Mouse (Mus musculus) CH12.LX (cell line): Measurements from ENCODE around the gene Lamtor2. TPM values are rescaled to one million over a fixed set of nuclear protein-coding genes. Genes with fewer than 3 reads are reported as not detected.

Source experiments
- DNase-seq: peaks from one replicate; pipeline ENCODE4 v3.0.0-alpha.2; 2013; ENCODE audit errors: extremely low read depth
- H3K27ac ChIP-seq: 2 replicates; pipeline ENCODE4 v1.5.1; 2012; ENCODE audit warnings: low read depth, mild to moderate bottlenecking, control low read depth, moderate library complexity; ENCODE audit not compliant: insufficient read depth
- H3K27me3 ChIP-seq: replicated peaks from 2 replicates; pipeline ENCODE3; 2012; ENCODE audit warnings: inconsistent platforms
- H3K36me3 ChIP-seq, 2 experiments: replicated peaks in 1 of 2; 2 replicates each; pipeline versions ENCODE3 to v1.6.1; 2012; ENCODE audit warnings: inconsistent platforms in 1 of 2, low read length in 1 of 2, mild to moderate bottlenecking in 1 of 2, mixed read lengths in 1 of 2, moderate library complexity in 1 of 2; ENCODE audit not compliant: control insufficient read depth in 1 of 2, insufficient read depth in 1 of 2
- H3K4me1 ChIP-seq, 2 experiments: 2 replicates each; pipeline ENCODE4 v1.6.1; 2012; ENCODE audit warnings: inconsistent platforms in 1 of 2, moderate library complexity in 1 of 2; ENCODE audit not compliant: insufficient read depth in 2 of 2, control insufficient read depth in 1 of 2
- H3K4me2 ChIP-seq: 2 replicates; pipeline ENCODE4 v1.6.1; 2012; ENCODE audit warnings: low read depth, mild to moderate bottlenecking, control low read depth; ENCODE audit not compliant: poor library complexity, insufficient read depth, severe bottlenecking
- H3K4me3 ChIP-seq, 3 experiments: fragments of 150-350 bp in 1 of 3; sonication (generic) in 1 of 3; replicated peaks in 1 of 3; 2 replicates each; pipeline versions ENCODE3 to v1.5.1; 2011 to 2012; ENCODE audit warnings: low read depth in 2 of 3, low read length in 2 of 3, mild to moderate bottlenecking in 2 of 3, moderate library complexity in 2 of 3, control low read depth in 1 of 3, improper control_type of control experiment in 1 of 3, inconsistent platforms in 1 of 3, mixed read lengths in 1 of 3; ENCODE audit not compliant: poor library complexity in 1 of 3
- H3K79me2 ChIP-seq: replicated peaks from 2 replicates; pipeline ENCODE4 v1.6.1; 2012; ENCODE audit warnings: mild to moderate bottlenecking, moderate library complexity; ENCODE audit not compliant: control insufficient read depth, poor library complexity, insufficient read depth, severe bottlenecking; ENCODE audit errors: extremely low read depth
- H3K9ac ChIP-seq: 2 replicates; pipeline ENCODE4 v1.6.1; 2012; ENCODE audit warnings: low read depth, mild to moderate bottlenecking, control low read depth, moderate library complexity; ENCODE audit not compliant: insufficient read depth
- H3K9me3 ChIP-seq: replicated peaks from 2 replicates; pipeline ENCODE3; 2012; ENCODE audit warnings: low read length, inconsistent platforms, mixed read lengths
- CHD1 ChIP-seq: IDR thresholded peaks from 2 replicates; pipeline ENCODE4 v1.6.1; 2012; ENCODE audit warnings: low read depth, low read length, improper control_type of control experiment, inconsistent platforms
- CHD2 ChIP-seq: IDR thresholded peaks from 2 replicates; pipeline ENCODE4 v1.6.1; 2011; ENCODE audit warnings: low read length, improper control_type of control experiment
- E2F4 ChIP-seq: IDR thresholded peaks from 2 replicates; pipeline ENCODE4 v1.6.1; 2011; ENCODE audit warnings: low read depth, low read length, improper control_type of control experiment; ENCODE audit not compliant: insufficient replicate concordance
- ELF1 ChIP-seq: IDR thresholded peaks from 2 replicates; pipeline ENCODE4 v1.6.1; 2014; ENCODE audit warnings: low read depth, mild to moderate bottlenecking, inconsistent platforms, low read length, improper control_type of control experiment
- EP300 ChIP-seq: IDR thresholded peaks from 2 replicates; pipeline ENCODE4 v1.6.1; 2011; ENCODE audit warnings: low read length, improper control_type of control experiment
- ETS1 ChIP-seq: conservative IDR thresholded peaks from 2 replicates; pipeline ENCODE4 v1.6.1; 2012; ENCODE audit warnings: low read depth, mild to moderate bottlenecking, inconsistent platforms, low read length, improper control_type of control experiment, moderate library complexity
- GABPA ChIP-seq: IDR thresholded peaks from 2 replicates; pipeline ENCODE4 v1.6.1; 2012; ENCODE audit warnings: low read depth, low read length, improper control_type of control experiment, inconsistent platforms; ENCODE audit not compliant: insufficient replicate concordance
- HCFC1 ChIP-seq: IDR thresholded peaks from 2 replicates; pipeline ENCODE4 v1.6.1; 2012; ENCODE audit warnings: low read depth, mild to moderate bottlenecking, inconsistent platforms, low read length, improper control_type of control experiment
- IRF4 ChIP-seq: IDR thresholded peaks from 2 replicates; pipeline ENCODE4 v1.6.1; 2014; ENCODE audit warnings: low read depth, mild to moderate bottlenecking, inconsistent platforms, low read length, improper control_type of control experiment
- JUN ChIP-seq: IDR thresholded peaks from 2 replicates; pipeline ENCODE4 v1.6.1; 2011; ENCODE audit warnings: low read depth, mild to moderate bottlenecking, low read length, improper control_type of control experiment, moderate library complexity; ENCODE audit not compliant: insufficient read depth
- KAT2A ChIP-seq: IDR thresholded peaks from 2 replicates; pipeline ENCODE4 v1.6.1; 2012; ENCODE audit warnings: low read length, improper control_type of control experiment, inconsistent platforms; ENCODE audit not compliant: insufficient replicate concordance
- MAZ ChIP-seq: IDR thresholded peaks from 2 replicates; pipeline ENCODE4 v1.6.1; 2012; ENCODE audit warnings: low read depth, mild to moderate bottlenecking, inconsistent platforms, low read length, improper control_type of control experiment, moderate library complexity
- MEF2A ChIP-seq: IDR thresholded peaks from 2 replicates; pipeline ENCODE4 v1.6.1; 2014; ENCODE audit warnings: low read depth, mild to moderate bottlenecking, inconsistent platforms, low read length, improper control_type of control experiment, borderline replicate concordance
- MXI1 ChIP-seq: IDR thresholded peaks from 2 replicates; pipeline ENCODE4 v1.6.1; 2011; ENCODE audit warnings: mild to moderate bottlenecking, low read depth, low read length, improper control_type of control experiment
- MYC ChIP-seq: IDR thresholded peaks from 2 replicates; pipeline ENCODE4 v1.6.1; 2011; ENCODE audit warnings: low read depth, mild to moderate bottlenecking, improper control_type of control experiment, low read length
- NELFE ChIP-seq: IDR thresholded peaks from 2 replicates; pipeline ENCODE4 v1.6.1; 2011; ENCODE audit warnings: low read depth, low read length, improper control_type of control experiment
- NRF1 ChIP-seq: IDR thresholded peaks from 2 replicates; pipeline ENCODE4 v1.6.1; 2014; ENCODE audit warnings: low read depth, mild to moderate bottlenecking, inconsistent platforms, low read length, improper control_type of control experiment, moderate library complexity
- PAX5 ChIP-seq: IDR thresholded peaks from 2 replicates; pipeline ENCODE4 v1.6.1; 2012; ENCODE audit warnings: low read length, inconsistent platforms, mixed read lengths
- POLR2A ChIP-seq: IDR thresholded peaks from 2 replicates; pipeline ENCODE4 v1.6.1; 2011; ENCODE audit warnings: low read depth, mild to moderate bottlenecking, improper control_type of control experiment, low read length
- POLR2AphosphoS2 ChIP-seq: IDR thresholded peaks from 2 replicates; pipeline ENCODE4 v1.6.1; 2011; ENCODE audit warnings: low read depth, low read length, improper control_type of control experiment
- RCOR1 ChIP-seq: conservative IDR thresholded peaks from 2 replicates; pipeline ENCODE4 v1.6.1; 2012; ENCODE audit warnings: low read depth, mild to moderate bottlenecking, inconsistent platforms, low read length, improper control_type of control experiment
- SIN3A ChIP-seq: IDR thresholded peaks from 2 replicates; pipeline ENCODE4 v1.6.1; 2012; ENCODE audit warnings: low read length, improper control_type of control experiment, inconsistent platforms
- TCF12 ChIP-seq: IDR thresholded peaks from 2 replicates; pipeline ENCODE4 v1.6.1; 2014; ENCODE audit warnings: low read depth, mild to moderate bottlenecking, inconsistent platforms, low read length, improper control_type of control experiment
- UBTF ChIP-seq: IDR thresholded peaks from 2 replicates; pipeline ENCODE4 v1.6.1; 2012; ENCODE audit warnings: low read depth, mild to moderate bottlenecking, inconsistent platforms, low read length, improper control_type of control experiment, moderate library complexity
- ZKSCAN1 ChIP-seq: IDR thresholded peaks from 2 replicates; pipeline ENCODE4 v1.6.1; 2012; ENCODE audit warnings: low read depth, inconsistent platforms, low read length, improper control_type of control experiment, borderline replicate concordance
- ZMIZ1 ChIP-seq: IDR thresholded peaks from 2 replicates; pipeline ENCODE4 v1.6.1; 2012; ENCODE audit warnings: low read depth, mild to moderate bottlenecking, inconsistent platforms, low read length, improper control_type of control experiment
- dilution Hi-C: fragments of 300-500 bp; cut with MboI; formaldehyde crosslinking; loops from 2 replicates; pipeline ENCODE4 v1.14.3; 2020; ENCODE audit warnings: low sequenced_read_pairs; ENCODE audit not compliant: extremely low pct_unique_long_range_greater_than_20kb, extremely low pct_ligation_motif_present
- in situ Hi-C: fragments of 300-500 bp; cut with MboI; formaldehyde crosslinking; loops from 3 replicates; pipeline ENCODE4 v1.14.3; 2019; ENCODE audit warnings: low sequenced_read_pairs, low pct_ligation_motif_present, low pct_unique_long_range_greater_than_20kb, mixed read lengths
- polyA plus RNA-seq: library from polyadenylated mRNA; unstranded; fragments of >175 nt; gene quantifications from 2 replicates; pipeline ENCODE4 v1.2.1, GENCODE M21; 2012; ENCODE audit warnings: low read depth; ENCODE audit not compliant: insufficient read length
- total RNA-seq, 2 experiments: library from RNA; depleted of rRNA; stranded (reverse); fragments of 300-350 nt in 1 of 2; fragments of >200 nt in 1 of 2; gene quantifications; 2 replicates each; pipeline ENCODE4 v1.2.3; 2012 to 2014

The Lamtor2 gene
- total and polyA plus RNA-seq, 3 experiments: 44.0 to 96.6 (median 56.0) TPM

- Histone ChIP-seq H3K9ac (no peak overlapping the region), H3K27ac (no peak overlapping the region), H3K9me3 (no peaks in the 10 kb centered on the region), H3K27me3 (peaks cover 10% of the 10 kb centered on the region), H3K36me3 (peaks cover 0 to 12% of the 10 kb centered on the region in 2 experiments), H3K79me2 (no peaks in the 10 kb centered on the region; the same call in 1 of the 2 replicates), H3K4me2 (peak overlapping the region; percentile 79; the same call in 1 of the 2 replicates), H3K4me1 (peaks cover 8 to 49% of the 10 kb centered on the region in 2 experiments), H3K4me3 (peak overlapping the region in 1 of 3 experiments; percentile 87)
- in situ Hi-C loops: no loop called here
- no peak for DNase-seq
- dilution Hi-C loops: no loop called here
- no peak for TF ChIP-seq CHD1
- no peak for TF ChIP-seq CHD2
- no peak for TF ChIP-seq MAZ
- TF ChIP-seq PAX5: no peak
- TF ChIP-seq MEF2A: no peak
- no peak for TF ChIP-seq ETS1
- TF ChIP-seq MXI1: no peak
- no peak for TF ChIP-seq UBTF
- TF ChIP-seq IRF4: no peak
- TF ChIP-seq TCF12: no peak
- no peak for TF ChIP-seq NELFE
- no peak for TF ChIP-seq E2F4
These were observed 52.1 kb downstream of the Lamtor2 start for GRCm38 (mm10) chr3:88500655-88501365.

DNA sequence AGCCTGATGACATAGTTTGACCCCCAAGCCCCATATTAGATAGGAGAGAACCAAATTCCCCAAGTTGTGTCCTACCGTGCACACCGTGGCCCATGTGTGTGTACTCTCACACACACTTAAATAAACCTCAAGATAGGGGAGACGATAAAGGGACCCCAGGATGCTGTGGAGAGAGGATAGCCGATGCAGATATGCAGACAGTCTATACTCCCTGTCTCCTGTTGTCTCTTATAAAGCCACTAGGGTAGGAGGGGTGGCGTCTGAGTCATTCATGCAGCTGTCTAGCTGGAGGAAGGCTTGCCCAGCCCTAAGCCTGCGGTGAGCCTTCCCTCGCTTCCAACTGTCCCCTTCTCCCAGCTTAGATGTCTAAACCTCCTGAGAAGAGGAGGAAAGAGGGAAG is 52.8 kb downstream of the Lamtor2 start:
- no peak overlapping the region for H3K4me3 ChIP-seq
- H3K36me3 ChIP-seq: peaks cover 0 to 12% of the 10 kb centered on the region in 2 experiments
- H3K79me2 ChIP-seq: no peaks in the 10 kb centered on the region; the same call in 1 of the 2 replicates
- peaks cover 11 to 47% of the 10 kb centered on the region in 2 experiments for H3K4me1 ChIP-seq
- dilution Hi-C loops (no loop called here), in situ Hi-C loops (no loop called here)
- no peaks in the 10 kb centered on the region for H3K9me3 ChIP-seq
- no peak overlapping the region for H3K4me2 ChIP-seq
- H3K27me3 ChIP-seq: peaks cover 10% of the 10 kb centered on the region
- no peak for TF ChIP-seq KAT2A
- TF ChIP-seq NELFE: no peak
- no peak for TF ChIP-seq HCFC1
- no peak for TF ChIP-seq JUN
- no peak for TF ChIP-seq ELF1
- TF ChIP-seq EP300: no peak
- TF ChIP-seq UBTF: no peak
- TF ChIP-seq GABPA: no peak
- TF ChIP-seq RCOR1: no peak
- TF ChIP-seq MEF2A: no peak
- TF ChIP-seq MYC: no peak
- no peak for TF ChIP-seq ZMIZ1
- no peak for TF ChIP-seq ETS1
- TF ChIP-seq SIN3A: no peak
- no peak for TF ChIP-seq MAZ
- no peak for TF ChIP-seq ZKSCAN1
- no peak for TF ChIP-seq POLR2AphosphoS2
- TF ChIP-seq NRF1: no peak
- no peak for TF ChIP-seq POLR2A
- H3K27ac ChIP-seq: no peak overlapping the region
- no peak for DNase-seq
- no peak overlapping the region for H3K9ac ChIP-seq
